Mouse (Mus musculus): ENCODE data around the gene Blzf1. TPM values are rescaled to one million over a fixed set of nuclear protein-coding genes. Genes with fewer than 3 reads are reported as not detected.

Blzf1 gene
- polyA plus RNA-seq, 1 experiment = 16.9 TPM

DNA sequence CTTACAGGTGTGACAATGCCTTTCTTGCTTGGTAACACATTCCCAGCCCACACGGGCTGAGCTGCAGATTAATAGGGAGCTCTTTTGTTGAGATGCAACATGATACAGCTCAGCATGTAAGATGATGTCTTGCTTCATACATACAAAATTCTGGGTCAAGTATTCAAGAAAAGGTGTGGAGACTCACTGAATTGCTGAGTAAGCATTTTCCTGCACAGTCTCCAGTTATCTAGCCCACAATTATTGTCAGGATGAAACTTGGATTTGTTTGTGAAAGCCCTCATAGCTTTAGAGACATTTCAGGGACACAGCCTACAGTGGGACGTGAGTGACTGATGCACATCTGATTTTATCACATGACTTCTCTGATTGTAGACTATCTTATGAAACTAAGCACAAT is 65.8 kb downstream of the Blzf1 start:
- Histone ChIP-seq H3K27ac (ENCODE audit: control insufficient read depth, insufficient read depth, low read depth, low read length) (no peak overlapping the region), H3K27me3 (ENCODE audit: control insufficient read depth, insufficient read depth, low read length) (no peaks in the 10 kb centered on the region), H3K4me3 (ENCODE audit: control insufficient read depth, low read depth, low read length) (no peak overlapping the region), H3K4me1 (ENCODE audit: control insufficient read depth, insufficient read depth, low read length) (no peaks in the 10 kb centered on the region), H3K36me3 (ENCODE audit: control insufficient read depth, insufficient read depth, low read length) (no peaks in the 10 kb centered on the region)
- no peak for TF ChIP-seq CTCF (IDR thresholded peaks at IDR 0.05; ENCODE audit: control insufficient read depth, insufficient read depth, insufficient replicate concordance, low read depth, low read length)
- no peak for TF ChIP-seq POLR2A (IDR thresholded peaks at IDR 0.05; ENCODE audit: control insufficient read depth, low read depth, low read length)

Other genes starting within 250 kb of the Blzf1 start
- 1.3 and 2.2 TPM in 2 replicates for gene Sell, start 245.5 kb downstream of the Blzf1 start, polyA plus RNA-seq (2012; rRNA removed)
- 1.6 and 3.2 TPM in 2 replicates for gene Selp, start 192.2 kb downstream of the Blzf1 start, polyA plus RNA-seq (2012; rRNA removed)
- gene F5, start 155.7 kb downstream of the Blzf1 start, polyA plus RNA-seq (2012; rRNA removed) = 7.1 and 8.1 TPM in 2 replicates
- 17.8 and 23.3 TPM in 2 replicates for gene Slc19a2, start 58.4 kb downstream of the Blzf1 start, polyA plus RNA-seq (2012; rRNA removed)
- 112 TPM in 2 replicates for gene Ccdc181, start 31.9 kb downstream of the Blzf1 start, polyA plus RNA-seq (2012; rRNA removed)
- 39.0 and 42.8 TPM in 2 replicates for gene Nme7, start 3.4 kb downstream of the Blzf1 start, polyA plus RNA-seq (2012; rRNA removed)
- gene Atp1b1, start 150.9 kb upstream of the Blzf1 start, polyA plus RNA-seq (2012; rRNA removed) = 11.9 and 15.8 TPM in 2 replicates

Measured in testis, adult 2 months (tissue).